Mouse (Mus musculus): Measurements from ENCODE around the gene Dcdc2a. TPM values are rescaled to one million over a fixed set of nuclear protein-coding genes. Genes with fewer than 3 reads are reported as not detected.

The Dcdc2a gene
- polyA plus RNA-seq, 1 experiment = 0.06 TPM

DNA sequence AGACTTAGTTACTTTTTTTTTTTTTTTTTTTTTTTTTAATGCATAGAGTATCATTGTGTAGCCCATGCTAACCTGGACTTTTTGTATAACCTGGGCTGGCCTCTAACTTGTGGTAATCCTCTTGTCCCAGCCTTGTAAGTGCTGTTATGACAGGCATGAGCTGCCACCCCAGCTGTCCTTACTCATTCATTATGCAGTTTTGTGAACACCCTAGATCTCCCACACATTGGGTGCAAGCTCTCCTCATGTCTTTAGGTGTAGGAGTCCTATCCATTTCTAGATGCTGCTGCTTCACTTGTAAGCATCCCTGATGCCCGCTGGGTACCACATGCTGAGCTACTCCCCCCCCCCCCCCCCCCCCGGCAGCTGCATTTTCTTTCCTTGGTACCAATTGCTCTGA, 71.4 kb downstream of the Dcdc2a start:
- TF ChIP-seq POLR2A (IDR thresholded peaks at IDR 0.05; ENCODE audit: low read depth, low read length) (no peak), CTCF (IDR thresholded peaks at IDR 0.05; ENCODE audit: extremely low read depth, insufficient read depth, insufficient read length, insufficient replicate concordance) (no peak)
- Histone ChIP-seq H3K4me1 (ENCODE audit: control insufficient read depth, insufficient read depth, insufficient read length) (no peaks in the 10 kb centered on the region), H3K4me3 (ENCODE audit: extremely low read depth, insufficient read depth, insufficient read length) (no peak overlapping the region), H3K27me3 (ENCODE audit: control insufficient read depth, insufficient read depth, low read length) (no peaks in the 10 kb centered on the region), H3K27ac (ENCODE audit: insufficient read depth, low read length) (no peak overlapping the region), H3K36me3 (ENCODE audit: control insufficient read depth, insufficient read depth, low read length) (no peaks in the 10 kb centered on the region)
- no peak for DNase-seq (ENCODE audit: low read depth in 1 of 2, low spot score in 2 of 2)
- 85% methylated on average over 2 of the region's 2 CpGs for WGBS

DNA sequence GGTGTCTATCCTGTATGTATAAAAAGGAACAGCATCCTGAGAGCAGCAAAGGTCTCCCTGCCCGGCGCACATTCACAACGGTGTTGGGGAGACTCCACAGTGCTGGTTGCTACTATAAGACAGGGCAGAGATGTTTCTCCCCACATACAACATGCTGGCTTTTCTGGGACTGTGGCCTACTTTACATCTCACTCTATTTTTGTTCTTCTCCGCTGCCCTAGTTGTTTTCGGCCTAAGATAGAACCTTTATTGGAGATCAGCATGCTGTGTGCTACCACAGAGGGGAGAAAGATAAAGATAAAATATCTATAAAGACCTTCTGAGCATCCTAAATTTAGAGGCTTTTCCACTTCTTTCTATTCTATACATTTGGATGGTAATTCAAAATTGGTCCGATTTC, 72.0 kb downstream of the Dcdc2a start:
- Histone ChIP-seq H3K27me3 (ENCODE audit: control insufficient read depth, insufficient read depth, low read length) (no peaks in the 10 kb centered on the region), H3K36me3 (ENCODE audit: control insufficient read depth, insufficient read depth, low read length) (no peaks in the 10 kb centered on the region), H3K4me1 (ENCODE audit: control insufficient read depth, insufficient read depth, insufficient read length) (no peaks in the 10 kb centered on the region), H3K4me3 (ENCODE audit: extremely low read depth, insufficient read depth, insufficient read length) (no peak overlapping the region), H3K27ac (ENCODE audit: insufficient read depth, low read length) (no peak overlapping the region)
- no peak for DNase-seq (ENCODE audit: low read depth in 1 of 2, low spot score in 2 of 2)
- 94% methylated on average over 6 of the region's 6 CpGs for WGBS
- TF ChIP-seq CTCF (IDR thresholded peaks at IDR 0.05; ENCODE audit: extremely low read depth, insufficient read depth, insufficient read length, insufficient replicate concordance) (no peak), POLR2A (IDR thresholded peaks at IDR 0.05; ENCODE audit: low read depth, low read length) (no peak)

DNA sequence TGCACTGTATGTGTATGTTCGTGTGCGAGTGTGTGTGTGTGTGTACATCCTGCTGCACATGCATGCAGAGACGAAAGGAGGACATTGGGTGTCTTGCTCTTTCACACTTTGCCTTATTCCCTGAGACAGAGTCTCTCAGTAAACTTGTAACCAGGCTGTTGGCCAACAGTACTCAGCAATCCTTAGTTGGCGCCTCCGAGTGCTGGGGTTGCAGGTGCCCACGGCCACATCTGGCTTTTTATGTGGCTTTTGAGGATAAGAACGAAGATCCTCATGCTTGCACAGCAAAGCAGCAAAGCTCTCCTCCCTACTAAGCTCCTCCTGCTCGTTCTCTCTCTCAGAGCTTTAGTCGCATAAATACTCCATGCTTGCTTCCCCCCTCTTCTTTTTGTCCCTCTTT, 73.0 kb downstream of the Dcdc2a start:
- TF ChIP-seq POLR2A (IDR thresholded peaks at IDR 0.05; ENCODE audit: low read depth, low read length) (no peak), CTCF (IDR thresholded peaks at IDR 0.05; ENCODE audit: extremely low read depth, insufficient read depth, insufficient read length, insufficient replicate concordance) (no peak)
- no peaks in the 10 kb centered on the region for H3K36me3 ChIP-seq (ENCODE audit: control insufficient read depth, insufficient read depth, low read length)
- no peak for DNase-seq (ENCODE audit: low read depth in 1 of 2, low spot score in 2 of 2)
- 72% methylated on average over 9 of the region's 9 CpGs for WGBS
- no peak overlapping the region for H3K4me3 ChIP-seq (ENCODE audit: extremely low read depth, insufficient read depth, insufficient read length)
- no peak overlapping the region for H3K27ac ChIP-seq (ENCODE audit: insufficient read depth, low read length)
- H3K4me1 ChIP-seq (ENCODE audit: control insufficient read depth, insufficient read depth, insufficient read length) = no peaks in the 10 kb centered on the region
- no peaks in the 10 kb centered on the region for H3K27me3 ChIP-seq (ENCODE audit: control insufficient read depth, insufficient read depth, low read length)

DNA sequence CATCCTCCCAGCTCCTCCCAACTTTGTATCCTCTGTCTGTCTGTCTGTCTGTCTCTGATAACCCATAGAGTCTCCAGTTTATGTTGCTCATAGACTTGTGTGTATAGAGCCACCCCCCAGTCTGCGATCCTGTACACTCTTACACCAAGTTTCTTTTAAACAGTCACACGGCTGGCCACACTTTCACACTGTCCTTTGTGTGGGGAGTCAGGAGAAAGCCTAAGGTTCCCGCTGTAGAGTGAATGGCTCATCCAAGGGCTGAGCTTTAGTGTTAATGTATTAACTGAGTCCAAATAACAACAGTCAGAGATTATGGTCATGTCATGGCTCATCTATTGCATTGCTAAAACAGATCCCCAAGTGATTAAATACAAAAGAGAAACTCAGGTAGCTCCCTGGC, 87.3 kb downstream of the Dcdc2a start:
- 93% methylated on average over 3 of the region's 3 CpGs for WGBS
- H3K4me3 ChIP-seq (ENCODE audit: extremely low read depth, insufficient read depth, insufficient read length) = no peak overlapping the region
- H3K4me1 ChIP-seq (ENCODE audit: control insufficient read depth, insufficient read depth, insufficient read length) = no peaks in the 10 kb centered on the region
- H3K36me3 ChIP-seq (ENCODE audit: control insufficient read depth, insufficient read depth, low read length) = no peaks in the 10 kb centered on the region
- DNase-seq (ENCODE audit: low read depth in 1 of 2, low spot score in 2 of 2) = no peak
- H3K27me3 ChIP-seq (ENCODE audit: control insufficient read depth, insufficient read depth, low read length) = no peaks in the 10 kb centered on the region
- no peak overlapping the region for H3K27ac ChIP-seq (ENCODE audit: insufficient read depth, low read length)
- no peak for TF ChIP-seq POLR2A (IDR thresholded peaks at IDR 0.05; ENCODE audit: low read depth, low read length)
- TF ChIP-seq CTCF (IDR thresholded peaks at IDR 0.05; ENCODE audit: extremely low read depth, insufficient read depth, insufficient read length, insufficient replicate concordance) = no peak

DNA sequence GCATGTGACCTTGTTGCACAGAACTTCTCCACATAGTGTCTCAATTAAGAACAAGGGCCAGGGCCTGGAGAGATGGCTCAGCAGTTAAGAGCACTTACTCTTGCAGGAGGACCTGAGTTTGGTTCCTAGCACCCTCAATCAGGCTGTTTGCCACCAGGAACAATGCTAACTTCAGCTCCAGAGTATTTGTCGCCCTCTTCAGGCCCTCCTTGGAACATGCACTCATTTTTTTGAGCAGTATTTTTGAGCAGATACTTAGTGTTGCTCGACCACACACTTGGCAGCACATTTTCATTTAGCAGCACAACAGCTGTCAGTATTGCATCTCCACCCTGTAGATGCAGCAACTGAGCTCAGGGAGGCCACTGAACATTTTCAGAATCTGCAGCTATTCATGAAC, 88.3 kb downstream of the Dcdc2a start:
- DNase-seq (ENCODE audit: low read depth in 1 of 2, low spot score in 2 of 2) = no peak
- 58% methylated on average over 2 of the region's 2 CpGs for WGBS
- Histone ChIP-seq H3K36me3 (ENCODE audit: control insufficient read depth, insufficient read depth, low read length) (no peaks in the 10 kb centered on the region), H3K27me3 (ENCODE audit: control insufficient read depth, insufficient read depth, low read length) (no peaks in the 10 kb centered on the region), H3K4me3 (ENCODE audit: extremely low read depth, insufficient read depth, insufficient read length) (no peak overlapping the region), H3K4me1 (ENCODE audit: control insufficient read depth, insufficient read depth, insufficient read length) (no peaks in the 10 kb centered on the region), H3K27ac (ENCODE audit: insufficient read depth, low read length) (no peak overlapping the region)
- TF ChIP-seq POLR2A (IDR thresholded peaks at IDR 0.05; ENCODE audit: low read depth, low read length) (no peak), CTCF (IDR thresholded peaks at IDR 0.05; ENCODE audit: extremely low read depth, insufficient read depth, insufficient read length, insufficient replicate concordance) (no peak)

DNA sequence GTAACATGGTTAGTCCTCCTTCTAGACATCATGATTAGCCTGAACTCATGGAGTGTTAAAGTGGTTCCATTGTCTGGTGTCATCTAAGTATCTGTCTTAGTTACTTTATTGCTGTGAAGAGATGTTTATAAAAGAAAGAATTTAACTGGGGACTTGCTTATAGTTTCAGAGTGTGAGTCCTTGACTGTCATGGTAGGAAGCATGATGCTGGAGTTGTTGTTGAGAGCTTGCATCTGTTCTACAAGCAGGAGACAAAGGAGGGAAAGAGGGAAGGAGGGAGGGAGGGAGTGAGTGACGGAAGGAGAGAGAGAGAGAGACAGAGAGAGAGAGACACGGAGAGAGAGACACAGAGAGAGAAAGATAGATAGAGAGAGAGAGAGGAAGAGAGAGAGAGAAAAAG, 90.4 kb downstream of the Dcdc2a start:
- 68% methylated on average over 2 of the region's 2 CpGs for WGBS
- H3K27me3 ChIP-seq (ENCODE audit: control insufficient read depth, insufficient read depth, low read length) = no peaks in the 10 kb centered on the region
- TF ChIP-seq CTCF (IDR thresholded peaks at IDR 0.05; ENCODE audit: extremely low read depth, insufficient read depth, insufficient read length, insufficient replicate concordance) (no peak), POLR2A (IDR thresholded peaks at IDR 0.05; ENCODE audit: low read depth, low read length) (no peak)
- no peak for DNase-seq (ENCODE audit: low read depth in 1 of 2, low spot score in 2 of 2)
- no peaks in the 10 kb centered on the region for H3K4me1 ChIP-seq (ENCODE audit: control insufficient read depth, insufficient read depth, insufficient read length)
- no peak overlapping the region for H3K4me3 ChIP-seq (ENCODE audit: extremely low read depth, insufficient read depth, insufficient read length)
- H3K27ac ChIP-seq (ENCODE audit: insufficient read depth, low read length) = no peak overlapping the region
- H3K36me3 ChIP-seq (ENCODE audit: control insufficient read depth, insufficient read depth, low read length) = no peaks in the 10 kb centered on the region

DNA sequence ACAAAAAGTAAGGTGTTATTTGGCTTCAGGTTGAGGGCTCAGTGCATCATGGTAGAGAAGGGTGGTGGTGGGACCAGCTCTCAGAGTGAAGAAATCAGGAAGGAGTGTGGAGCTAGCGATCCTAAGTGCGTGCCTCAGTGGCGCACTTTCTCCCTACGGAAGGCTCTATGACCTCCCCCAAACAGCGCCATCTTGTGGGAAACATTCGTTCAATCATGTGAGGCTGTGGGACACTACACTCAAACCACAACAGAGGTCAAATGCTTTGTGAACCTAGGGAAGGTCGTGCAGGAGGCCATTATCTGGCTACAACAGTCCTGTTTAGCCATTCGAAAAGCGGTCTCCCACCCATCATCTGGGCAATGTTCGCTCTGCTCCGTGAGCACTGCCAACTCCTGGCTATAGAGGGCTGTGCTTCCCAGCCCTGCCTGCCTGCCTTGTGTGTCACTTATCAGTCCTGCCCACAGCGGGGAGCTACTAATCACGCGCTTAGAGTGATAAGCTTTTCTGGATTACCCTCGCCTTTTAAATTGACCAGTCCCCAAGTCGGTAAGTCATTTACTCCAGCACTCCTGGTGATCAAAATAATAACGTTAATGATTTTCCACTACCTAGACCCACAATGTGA, 94.5 kb downstream of the Dcdc2a start:
- 43% methylated on average over 17 of the region's 17 CpGs for WGBS
- Histone ChIP-seq H3K27me3 (ENCODE audit: control insufficient read depth, insufficient read depth, low read length) (no peaks in the 10 kb centered on the region), H3K36me3 (ENCODE audit: control insufficient read depth, insufficient read depth, low read length) (no peaks in the 10 kb centered on the region), H3K4me3 (ENCODE audit: extremely low read depth, insufficient read depth, insufficient read length) (no peak overlapping the region), H3K4me1 (ENCODE audit: control insufficient read depth, insufficient read depth, insufficient read length) (no peaks in the 10 kb centered on the region), H3K27ac (ENCODE audit: insufficient read depth, low read length) (no peak overlapping the region)
- no peak for DNase-seq (ENCODE audit: low read depth in 1 of 2, low spot score in 2 of 2)
- TF ChIP-seq CTCF (IDR thresholded peaks at IDR 0.05; ENCODE audit: extremely low read depth, insufficient read depth, insufficient read length, insufficient replicate concordance) (no peak), POLR2A (IDR thresholded peaks at IDR 0.05; ENCODE audit: low read depth, low read length) (no peak)

Data from spleen, adult 2 months (tissue).